Mouse (Mus musculus) embryo, embryonic 10.5 days (tissue): Measurements from ENCODE around the gene Abtb2.

Experiments used
- DNase-seq: peaks from one replicate; pipeline ENCODE4 v3.0.0-alpha.2; 2015; ENCODE audit warnings: low spot score

Abtb2 gene

GRCm38 (mm10) chr2:103618407-103618806 lies 52.3 kb downstream of the Abtb2 start:
- DNase-seq = no peak

DNA sequence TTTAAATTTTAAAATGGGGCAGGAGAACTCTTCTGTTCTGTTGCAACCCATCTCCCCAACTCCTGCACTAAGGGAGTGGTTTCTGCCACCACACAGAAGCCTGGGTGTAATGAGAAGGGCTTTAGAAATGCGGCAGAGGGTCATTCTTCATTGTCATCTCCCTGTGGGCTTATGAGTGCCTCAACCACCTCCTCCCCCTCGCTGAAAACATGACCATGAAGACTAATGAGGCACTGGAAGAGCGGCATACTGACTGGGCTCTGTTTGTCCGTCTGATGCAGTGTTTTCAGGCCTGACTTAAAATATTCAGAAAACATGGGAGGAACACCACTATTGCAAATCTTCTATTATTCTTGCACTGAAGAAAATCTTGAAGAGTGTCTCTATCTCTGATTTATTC lies 56.8 kb downstream of the Abtb2 start:
- DNase-seq = no peak

DNA sequence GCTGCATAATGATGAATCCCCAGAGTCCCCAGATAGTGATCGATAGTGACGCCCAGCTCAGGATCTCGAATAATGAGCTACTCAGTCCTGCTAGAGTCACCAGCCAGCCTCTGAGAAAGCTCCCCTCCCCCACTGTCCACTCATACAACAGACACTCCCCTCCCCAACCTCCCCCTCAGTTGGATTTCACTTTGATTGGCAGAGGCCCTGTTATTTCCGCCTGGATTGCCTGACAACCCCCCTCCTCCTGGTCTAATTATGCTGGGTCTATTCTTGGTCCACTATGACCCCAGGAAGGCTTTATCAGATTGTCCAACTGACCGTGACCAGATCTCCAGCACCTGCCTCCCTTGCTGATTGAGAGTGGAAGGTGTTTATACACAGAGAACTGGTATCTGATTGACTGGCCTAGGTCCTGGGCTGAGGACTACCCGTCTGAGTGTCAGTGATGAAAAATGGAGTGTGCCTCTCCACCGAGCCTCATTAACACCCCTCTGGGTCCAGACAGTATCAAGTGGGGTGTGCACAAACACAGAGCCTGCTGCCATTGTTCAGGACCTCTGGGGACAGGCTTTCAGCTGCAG lies 59.3 kb downstream of the Abtb2 start:
- DNase-seq = peak; percentile 91

GRCm38 (mm10) chr2:103627101-103627500 lies 61.0 kb downstream of the Abtb2 start:
- no peak for DNase-seq

- DNase-seq = no peak
Measured at GRCm38 (mm10) chr2:103629956-103630355, 63.8 kb downstream of the Abtb2 start.

GRCm38 (mm10) chr2:103631293-103631717 lies 65.2 kb downstream of the Abtb2 start:
- DNase-seq = peak; percentile 64

DNA sequence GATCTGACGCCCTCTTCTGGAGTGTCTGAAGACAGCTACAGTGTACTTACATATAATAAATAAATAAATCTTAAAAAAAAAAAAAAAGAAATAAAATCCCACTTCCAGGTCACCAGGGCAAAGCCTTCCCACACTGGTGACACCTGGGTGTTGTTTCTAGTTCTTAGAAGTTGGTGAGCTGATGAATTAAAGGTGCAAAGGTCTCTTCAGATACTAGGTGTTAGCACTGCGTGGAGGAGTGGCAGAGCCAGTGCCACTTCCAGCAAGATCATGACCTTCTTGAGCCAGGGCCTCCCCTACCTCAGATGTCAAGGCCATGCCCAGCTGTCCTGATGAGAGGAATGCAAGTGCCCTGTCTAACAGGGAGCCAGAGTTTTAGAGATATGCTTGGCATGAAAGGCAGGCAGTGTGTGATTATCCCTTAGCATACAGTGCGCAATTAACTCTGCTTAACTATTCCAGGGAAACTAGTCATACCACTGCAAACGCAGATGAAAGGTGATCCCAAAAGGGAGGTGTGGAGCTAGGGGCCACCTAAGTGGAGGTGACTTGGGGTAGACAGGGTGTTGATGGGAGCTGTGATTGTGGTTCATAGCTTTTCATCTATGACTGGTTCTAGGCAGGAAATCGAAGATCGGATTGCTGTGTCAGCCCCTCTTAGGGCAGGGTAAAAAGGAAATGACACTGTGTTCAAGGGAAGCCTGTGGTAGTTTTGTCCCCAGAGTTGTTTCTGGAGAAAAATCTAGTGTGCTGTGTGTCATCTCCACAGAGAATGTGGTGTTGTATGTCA lies 66.2 kb downstream of the Abtb2 start:
- DNase-seq = no peak

GRCm38 (mm10) chr2:103632926-103633250 lies 66.8 kb downstream of the Abtb2 start:
- DNase-seq = no peak

GRCm38 (mm10) chr2:103635731-103636487 lies 69.8 kb downstream of the Abtb2 start:
- DNase-seq = no peak

DNA sequence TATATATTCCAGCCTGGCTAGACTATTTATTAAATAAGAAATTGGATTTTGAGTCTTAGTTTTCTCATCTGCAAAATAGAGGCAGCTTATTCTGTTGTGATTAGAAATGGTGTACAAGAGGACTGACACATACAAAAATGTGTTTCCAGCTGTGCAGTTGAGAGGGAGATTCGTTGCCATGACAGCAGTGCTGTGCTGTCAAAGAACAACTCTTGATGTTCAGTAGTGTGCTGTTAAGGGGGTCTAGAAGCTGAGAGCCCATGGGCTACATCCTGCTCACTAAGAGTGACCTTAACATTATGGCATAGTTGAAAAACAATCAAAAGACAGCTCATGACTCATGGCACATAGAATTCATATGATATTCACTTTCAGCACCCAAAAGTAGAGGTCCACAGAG lies 71.3 kb downstream of the Abtb2 start:
- no peak for DNase-seq

DNA sequence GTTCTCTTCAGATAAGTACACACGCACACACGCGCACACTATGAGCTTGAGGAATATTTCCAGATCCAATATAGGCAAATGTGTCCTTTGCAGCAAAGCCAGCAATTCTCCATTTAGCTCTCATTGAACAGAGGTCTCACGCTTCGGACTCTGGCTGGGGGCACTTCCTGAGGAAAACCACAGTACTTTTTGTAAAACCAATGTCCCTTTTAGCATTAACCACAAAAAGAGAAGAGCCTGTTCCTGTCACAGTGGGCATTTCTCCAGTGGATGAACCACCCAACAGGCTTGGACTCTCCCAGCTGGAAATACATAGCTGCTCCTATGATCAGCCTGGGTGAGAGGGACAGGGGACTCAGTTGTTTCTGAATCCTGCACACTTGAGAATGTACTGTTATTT lies 71.8 kb downstream of the Abtb2 start:
- DNase-seq = no peak

- DNase-seq = no peak
Measured at GRCm38 (mm10) chr2:103639701-103640100, 73.6 kb downstream of the Abtb2 start.

DNA sequence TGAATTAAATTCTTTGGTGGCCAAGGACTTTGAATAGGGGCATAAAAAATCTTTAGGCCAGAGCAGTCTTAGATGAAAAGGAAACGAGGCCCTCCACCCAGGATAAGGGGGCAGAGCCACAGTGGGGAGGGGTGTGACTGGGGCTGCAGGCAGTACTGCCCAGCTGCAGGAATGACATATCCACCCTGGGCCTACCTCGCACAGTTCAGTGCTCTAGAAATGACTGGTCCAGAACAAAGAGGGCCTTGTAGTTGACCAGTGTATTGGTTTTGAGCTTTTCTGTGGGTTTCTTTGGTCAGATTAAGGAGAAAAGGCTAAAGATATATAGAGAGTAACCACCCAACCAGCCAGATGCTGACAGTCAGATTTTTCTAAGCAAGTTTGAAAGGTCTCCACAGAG lies 74.8 kb downstream of the Abtb2 start:
- no peak for DNase-seq

DNA sequence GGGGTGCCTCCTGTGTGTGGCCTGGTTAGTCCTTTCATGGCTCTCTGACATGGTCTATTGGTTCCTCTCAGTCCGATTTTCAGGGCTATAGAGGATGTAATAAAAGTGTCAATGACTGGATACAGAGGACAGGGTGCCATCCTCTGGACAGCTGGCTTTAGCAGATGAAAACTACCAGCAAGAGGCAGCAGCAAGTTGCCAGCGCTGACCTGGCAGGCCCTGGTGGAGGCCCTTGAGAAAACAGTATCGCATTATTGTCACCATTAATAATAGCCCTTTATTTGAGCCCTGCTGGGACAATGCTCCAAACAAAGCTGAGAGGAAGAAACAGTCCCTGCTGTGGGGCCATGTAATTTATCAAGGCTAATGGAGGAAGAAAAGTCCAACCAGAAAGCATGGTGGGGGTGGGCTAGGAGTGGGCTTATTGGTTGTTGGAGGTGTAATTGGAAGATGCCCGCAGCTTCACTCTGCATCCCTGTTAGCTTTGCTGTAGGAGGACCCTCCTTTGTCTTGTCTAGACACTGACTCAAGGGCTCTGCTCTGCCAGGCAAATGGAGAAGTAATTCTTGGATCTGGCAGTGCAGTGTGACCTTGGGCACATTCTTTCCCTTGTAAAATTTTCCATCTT lies 77.6 kb downstream of the Abtb2 start:
- DNase-seq = peak; percentile 81

DNA sequence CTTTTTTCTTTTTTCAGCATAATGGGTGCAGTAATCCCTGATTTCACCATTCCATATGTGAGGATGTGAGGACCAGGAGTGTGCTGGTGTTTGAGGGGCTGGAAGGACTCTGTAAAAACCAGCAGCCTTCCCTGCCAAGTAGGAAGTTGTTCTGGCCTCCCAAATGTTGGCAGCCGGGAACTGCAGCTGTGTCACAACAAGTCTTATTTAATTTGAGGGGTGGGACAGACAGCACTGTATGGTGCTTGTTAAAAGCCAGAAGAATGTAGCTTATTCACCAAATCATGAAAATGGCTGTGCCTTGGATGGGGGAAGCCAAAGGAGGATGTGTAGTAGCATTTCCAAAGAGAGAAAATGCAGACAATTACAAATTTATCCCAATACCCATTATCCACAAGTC lies 78.3 kb downstream of the Abtb2 start:
- DNase-seq = no peak

- DNase-seq = no peak
Measured at GRCm38 (mm10) chr2:103650314-103650879, 84.3 kb downstream of the Abtb2 start.

DNA sequence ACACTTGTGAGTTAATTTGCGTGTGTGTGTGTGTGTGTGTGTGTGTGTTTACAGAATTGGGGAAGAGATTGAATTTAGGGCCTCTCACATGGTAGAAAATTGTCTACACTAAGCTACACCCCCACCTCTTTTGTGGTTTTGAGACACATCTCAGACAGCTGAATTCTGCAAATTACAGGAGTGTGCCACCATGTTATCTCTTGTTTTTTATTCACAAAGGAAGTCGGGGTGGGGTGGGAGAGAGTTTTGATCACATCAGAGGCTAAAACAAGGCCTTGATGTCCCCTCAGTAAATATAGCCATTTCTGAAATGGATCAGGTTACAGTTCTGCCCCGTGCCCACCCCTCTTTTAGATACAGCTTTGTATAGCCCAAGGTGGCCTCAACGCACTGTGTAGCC lies 86.0 kb downstream of the Abtb2 start:
- no peak for DNase-seq

- no peak for DNase-seq
Measured at GRCm38 (mm10) chr2:103655037-103655436, 88.9 kb downstream of the Abtb2 start.

DNA sequence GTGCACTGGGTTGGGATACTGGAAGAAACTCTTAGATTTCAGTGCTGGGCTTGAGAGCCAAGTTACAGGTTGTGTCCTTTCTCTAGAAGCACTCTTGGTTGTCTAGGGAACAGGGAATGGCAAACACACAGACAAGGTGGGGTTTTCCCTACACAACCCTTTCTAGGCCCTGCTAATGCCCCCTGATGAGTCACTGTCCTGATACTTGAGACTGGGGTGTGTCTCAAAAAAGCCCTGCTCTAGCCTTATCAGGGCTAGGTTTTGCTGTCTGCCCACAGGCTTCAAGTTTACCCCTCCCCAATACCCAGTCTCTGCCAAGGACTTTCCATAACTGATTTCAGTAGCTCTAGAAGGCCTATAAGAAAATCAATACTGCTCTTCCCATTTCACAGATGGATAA lies 89.9 kb downstream of the Abtb2 start:
- DNase-seq = no peak

GRCm38 (mm10) chr2:103659167-103659566 lies 93.1 kb downstream of the Abtb2 start:
- no peak for DNase-seq

DNA sequence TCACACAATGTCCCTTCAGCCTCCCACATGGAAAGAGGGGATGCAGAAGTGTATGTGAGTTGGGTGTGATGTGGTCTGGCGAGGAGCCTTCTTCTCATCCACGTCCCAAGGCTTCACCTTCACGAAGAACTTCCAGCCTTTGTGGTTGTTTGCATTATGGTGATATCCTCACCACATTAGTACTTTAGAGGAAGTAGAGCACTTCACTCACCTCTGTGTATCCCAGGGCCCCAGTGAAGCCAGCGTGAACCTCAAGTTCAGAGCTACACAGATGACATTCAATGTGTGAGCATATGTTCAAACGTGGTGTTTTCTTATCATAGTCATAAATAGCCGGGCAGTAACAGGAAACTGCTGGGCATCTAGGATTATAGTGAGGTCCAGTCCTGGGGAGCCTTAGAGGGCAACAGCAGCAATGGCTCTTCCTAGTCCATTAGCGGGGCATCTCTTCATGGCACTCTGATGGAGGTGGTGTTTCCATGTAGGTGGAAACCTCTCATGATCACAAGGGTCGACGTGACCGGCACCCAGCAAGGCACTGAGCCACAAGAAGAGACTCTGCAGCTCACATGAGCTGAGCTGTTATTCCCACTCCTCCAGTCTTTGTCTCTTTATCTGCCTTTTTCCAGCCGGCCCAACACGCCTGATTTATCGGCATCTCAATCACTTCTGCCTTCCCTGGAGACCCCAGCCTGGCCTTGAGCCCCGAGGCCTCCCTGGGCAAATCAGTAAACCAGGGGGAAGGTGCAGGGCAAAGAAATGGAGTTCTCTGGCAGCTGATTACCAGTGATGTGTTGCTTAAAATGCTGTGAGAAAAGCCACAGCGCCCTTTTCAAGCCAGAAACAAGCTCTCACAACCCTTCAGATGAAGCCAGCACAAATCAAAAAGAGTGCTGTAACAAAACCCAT lies 93.8 kb downstream of the Abtb2 start:
- no peak for DNase-seq
